Mouse (Mus musculus): ENCODE measurements around the gene Dynll2.

DNA sequence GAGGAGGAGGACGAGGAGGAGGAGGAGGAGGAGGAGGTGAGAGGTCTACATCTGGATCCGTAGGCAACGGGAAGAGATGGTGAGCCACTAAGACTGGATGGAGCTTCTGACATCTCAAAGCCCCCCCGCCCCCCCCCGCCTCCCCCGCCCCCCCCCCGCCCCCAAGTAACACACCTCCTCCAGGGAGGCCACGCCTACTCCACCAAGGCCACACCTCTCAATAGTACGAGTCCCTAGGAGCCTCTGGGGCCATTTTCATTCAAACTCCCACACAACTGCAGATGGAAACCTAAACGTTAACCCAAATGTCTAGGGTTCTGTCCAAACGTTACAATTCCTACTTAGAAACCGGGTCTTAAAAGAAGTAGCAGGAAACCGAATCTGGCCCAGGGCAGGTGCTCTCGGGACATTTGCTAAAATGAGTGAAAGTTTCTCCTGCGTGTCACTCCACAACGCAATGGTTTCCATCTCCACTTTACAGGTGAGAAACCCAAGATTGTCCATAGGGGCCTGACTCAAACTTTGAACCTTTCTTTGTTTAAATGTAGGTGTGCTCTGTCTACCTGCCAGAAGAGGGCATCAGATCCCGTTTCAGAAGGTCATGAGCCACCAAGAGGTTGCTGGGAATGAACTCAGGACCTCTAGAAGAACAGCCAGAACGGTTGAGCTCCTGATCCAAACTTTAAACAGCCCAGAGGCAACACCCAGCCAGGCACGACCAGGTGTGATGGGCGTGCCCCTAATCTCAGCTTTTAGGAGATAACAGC lies 18.8 kb downstream of the Dynll2 start:
- TF ChIP-seq E2F4 (IDR thresholded peaks at IDR 0.05; ENCODE audit: insufficient read depth): no peak
- TF ChIP-seq POLR2A (IDR thresholded peaks at IDR 0.05; ENCODE audit: insufficient read length, low read depth): no peak
- TF ChIP-seq USF1 (IDR thresholded peaks at IDR 0.05; ENCODE audit: low read depth): no peak
- no peak for TF ChIP-seq POLR2AphosphoS2 (IDR thresholded peaks at IDR 0.05; ENCODE audit: insufficient read length, low read depth)
- no peak for TF ChIP-seq MYOD1 (IDR thresholded peaks at IDR 0.05; ENCODE audit: control insufficient read depth in 1 of 3, insufficient read length in 2 of 3, low read depth in 2 of 3)
- TF ChIP-seq MYOG (IDR thresholded peaks at IDR 0.05; ENCODE audit: control insufficient read depth in 1 of 3, insufficient read depth in 1 of 3, insufficient read length in 2 of 3, low read depth in 2 of 3): no peak
- no peak for TF ChIP-seq CEBPB (IDR thresholded peaks at IDR 0.05; ENCODE audit: insufficient read depth, poor library complexity, severe bottlenecking)
